Mouse (Mus musculus): ENCODE results near the gene 4921517D22Rik. TPM values are rescaled to one million over a fixed set of nuclear protein-coding genes. Genes with fewer than 3 reads are reported as not detected.

The 4921517D22Rik gene
- polyA plus RNA-seq, 1 experiment from 2014 or later, result not detected

- Histone ChIP-seq H3K27me3 (no peaks in the 10 kb centered on the region), H3K27ac (no peak overlapping the region), H3K4me2 (no peak overlapping the region), H3K4me3 (replicated peaks) (no peak overlapping the region), H3K36me3 (replicated peaks) (no peaks in the 10 kb centered on the region), H3K4me1 (peaks cover 4% of the 10 kb centered on the region; the same call in 1 of the 2 replicates), H3K9me3 (peaks cover 6% of the 10 kb centered on the region; the same call in 1 of the 2 replicates), H3K9ac (no peak overlapping the region)
- 87% methylated on average over 9 of the region's 9 CpGs for WGBS
- no peak for ATAC-seq (ENCODE audit: low FRiP score)
Observed at GRCm38 (mm10) chr13:59689313-59689712, 4.6 kb downstream of the 4921517D22Rik start.

- Histone ChIP-seq H3K9ac (no peak overlapping the region), H3K27ac (no peak overlapping the region), H3K27me3 (no peaks in the 10 kb centered on the region), H3K36me3 (replicated peaks) (no peaks in the 10 kb centered on the region), H3K9me3 (peaks cover 6% of the 10 kb centered on the region; the same call in 1 of the 2 replicates), H3K4me2 (no peak overlapping the region), H3K4me3 (replicated peaks) (no peak overlapping the region), H3K4me1 (peaks cover 4% of the 10 kb centered on the region; the same call in 1 of the 2 replicates)
- 77% methylated on average over 13 of the region's 13 CpGs for WGBS
- no peak for ATAC-seq (ENCODE audit: low FRiP score)
Observed at GRCm38 (mm10) chr13:59688338-59688770, 5.6 kb downstream of the 4921517D22Rik start.

DNA sequence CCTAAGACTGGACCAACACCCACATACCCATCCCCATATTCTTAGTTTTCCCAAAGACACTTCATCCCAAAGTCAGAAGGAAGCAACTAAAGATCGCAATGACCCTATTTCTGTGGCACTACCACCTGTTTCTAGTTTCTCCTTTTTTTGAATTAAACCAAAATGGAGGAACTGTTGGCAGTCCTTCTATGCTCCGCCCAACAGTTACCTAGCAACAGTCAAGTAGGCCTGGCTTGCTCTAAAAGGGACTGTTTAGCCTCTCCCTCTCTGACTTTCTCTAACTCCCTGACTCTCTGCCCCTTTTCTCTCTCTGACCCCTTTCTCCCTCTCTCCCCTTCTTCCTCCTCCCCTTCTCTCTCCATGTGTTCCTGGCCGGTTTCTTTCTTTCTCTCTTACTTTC lies 8.7 kb downstream of the 4921517D22Rik start:
- no peaks in the 10 kb centered on the region for H3K36me3 ChIP-seq (replicated peaks)
- ATAC-seq (ENCODE audit: low FRiP score), result no peak
- no peak overlapping the region for H3K9ac ChIP-seq
- H3K27me3 ChIP-seq, result no peaks in the 10 kb centered on the region
- 83% methylated on average over 3 of the region's 3 CpGs for WGBS
- H3K9me3 ChIP-seq, result no peaks in the 10 kb centered on the region
- H3K27ac ChIP-seq, result no peak overlapping the region
- H3K4me3 ChIP-seq (replicated peaks), result no peak overlapping the region
- no peak overlapping the region for H3K4me2 ChIP-seq
- H3K4me1 ChIP-seq, result no peaks in the 10 kb centered on the region

DNA sequence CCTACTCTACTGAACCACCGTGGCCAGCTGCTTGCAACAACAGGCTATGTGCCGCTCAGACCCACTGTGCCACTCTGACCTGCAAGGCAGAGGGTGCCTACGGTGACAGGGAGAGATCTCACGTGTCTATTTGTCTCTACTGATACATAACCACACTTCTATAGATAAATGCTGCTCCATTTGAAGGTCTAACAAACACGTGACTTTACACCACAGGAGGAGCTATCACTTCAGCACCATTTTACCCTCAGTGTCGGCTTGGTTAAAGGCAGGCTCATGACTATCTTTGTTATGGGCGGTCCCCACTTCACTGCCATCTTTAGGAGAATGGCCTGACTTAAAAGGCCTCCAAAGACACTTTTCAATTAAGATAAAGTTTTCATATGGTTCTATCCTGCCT lies 11.3 kb downstream of the 4921517D22Rik start:
- H3K9ac ChIP-seq, result no peak overlapping the region
- no peak overlapping the region for H3K27ac ChIP-seq
- 36% methylated on average over 7 of the region's 7 CpGs for WGBS
- H3K27me3 ChIP-seq, result no peaks in the 10 kb centered on the region
- H3K4me1 ChIP-seq, result no peaks in the 10 kb centered on the region
- H3K4me3 ChIP-seq (replicated peaks), result no peak overlapping the region
- no peak overlapping the region for H3K4me2 ChIP-seq
- H3K9me3 ChIP-seq, result no peaks in the 10 kb centered on the region
- ATAC-seq (ENCODE audit: low FRiP score), result no peak
- no peaks in the 10 kb centered on the region for H3K36me3 ChIP-seq (replicated peaks)

DNA sequence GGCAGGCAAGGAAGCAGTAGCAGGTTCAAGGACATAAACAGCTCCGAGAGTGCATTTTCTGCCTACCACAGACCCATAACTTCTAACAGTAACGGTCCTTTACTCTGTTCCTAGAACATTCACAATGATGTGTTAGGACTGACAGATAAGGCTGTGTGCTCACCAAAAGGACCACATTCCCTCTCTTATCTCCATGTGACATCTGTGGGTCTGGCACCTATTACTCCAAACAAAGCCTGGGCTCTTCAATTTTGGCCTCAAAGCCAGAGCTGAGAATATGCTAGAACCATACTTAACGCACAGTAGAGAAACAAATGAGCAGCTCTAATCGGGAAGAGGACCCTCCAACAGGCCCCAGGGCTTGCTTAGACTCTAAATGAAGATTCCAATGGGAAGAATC lies 14.0 kb downstream of the 4921517D22Rik start:
- Histone ChIP-seq H3K36me3 (replicated peaks) (no peaks in the 10 kb centered on the region), H3K4me2 (no peak overlapping the region), H3K9ac (no peak overlapping the region), H3K4me3 (replicated peaks) (no peak overlapping the region), H3K27me3 (no peaks in the 10 kb centered on the region), H3K27ac (no peak overlapping the region), H3K4me1 (no peaks in the 10 kb centered on the region), H3K9me3 (no peaks in the 10 kb centered on the region)
- 79% methylated on average over 4 of the region's 4 CpGs for WGBS
- no peak for ATAC-seq (ENCODE audit: low FRiP score)

- 63% methylated on average over 4 of the region's 4 CpGs for WGBS
- Histone ChIP-seq H3K36me3 (replicated peaks) (no peaks in the 10 kb centered on the region), H3K9ac (no peak overlapping the region), H3K4me1 (no peaks in the 10 kb centered on the region), H3K4me3 (replicated peaks) (no peak overlapping the region), H3K4me2 (no peak overlapping the region), H3K27me3 (no peaks in the 10 kb centered on the region), H3K9me3 (no peaks in the 10 kb centered on the region), H3K27ac (no peak overlapping the region)
- ATAC-seq (ENCODE audit: low FRiP score), result no peak
Observed at GRCm38 (mm10) chr13:59679306-59679705, 14.6 kb downstream of the 4921517D22Rik start.

DNA sequence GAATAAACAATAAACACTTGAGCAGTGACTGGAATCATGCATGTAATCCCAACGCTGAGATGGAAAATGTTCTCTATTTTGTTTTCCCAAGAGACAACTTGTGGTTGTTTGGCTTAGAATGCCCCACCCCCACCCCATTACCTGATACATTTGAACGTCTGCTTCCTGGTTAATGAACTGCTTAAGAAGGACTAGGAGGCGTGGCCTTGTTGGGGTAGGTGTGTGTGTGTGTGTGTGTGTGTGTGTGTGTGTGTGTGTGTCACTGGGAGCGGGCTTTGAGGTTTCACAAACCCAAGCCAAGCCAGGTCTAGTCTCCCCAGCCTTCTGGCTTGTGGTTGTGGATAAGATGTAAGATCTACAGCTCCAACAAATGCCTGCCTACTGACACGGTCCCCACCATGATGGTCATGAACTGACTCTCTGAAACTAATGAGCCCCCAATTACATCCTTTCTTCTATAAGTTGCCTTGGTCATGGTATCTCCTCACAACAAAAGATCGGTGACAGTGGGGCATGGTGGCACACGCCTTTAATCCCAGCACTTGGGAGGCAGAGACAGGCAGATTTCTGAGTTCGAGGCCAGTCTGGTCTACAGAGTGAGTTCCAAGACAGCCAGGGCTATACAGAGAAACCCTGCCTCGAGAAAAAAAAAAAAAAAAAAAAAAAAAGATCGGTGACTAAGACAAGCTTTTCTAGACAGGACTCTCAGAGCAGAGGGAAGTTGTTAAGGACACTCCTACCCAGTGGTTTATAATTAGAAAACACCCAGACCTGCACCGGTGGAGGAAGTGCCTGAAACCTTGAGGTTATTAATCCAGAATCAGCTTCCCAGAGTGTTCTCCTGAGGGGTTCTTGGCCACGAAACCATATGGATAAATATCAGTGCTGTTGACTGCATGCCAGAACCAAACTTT lies 17.3 kb downstream of the 4921517D22Rik start:
- no peak overlapping the region for H3K27ac ChIP-seq

DNA sequence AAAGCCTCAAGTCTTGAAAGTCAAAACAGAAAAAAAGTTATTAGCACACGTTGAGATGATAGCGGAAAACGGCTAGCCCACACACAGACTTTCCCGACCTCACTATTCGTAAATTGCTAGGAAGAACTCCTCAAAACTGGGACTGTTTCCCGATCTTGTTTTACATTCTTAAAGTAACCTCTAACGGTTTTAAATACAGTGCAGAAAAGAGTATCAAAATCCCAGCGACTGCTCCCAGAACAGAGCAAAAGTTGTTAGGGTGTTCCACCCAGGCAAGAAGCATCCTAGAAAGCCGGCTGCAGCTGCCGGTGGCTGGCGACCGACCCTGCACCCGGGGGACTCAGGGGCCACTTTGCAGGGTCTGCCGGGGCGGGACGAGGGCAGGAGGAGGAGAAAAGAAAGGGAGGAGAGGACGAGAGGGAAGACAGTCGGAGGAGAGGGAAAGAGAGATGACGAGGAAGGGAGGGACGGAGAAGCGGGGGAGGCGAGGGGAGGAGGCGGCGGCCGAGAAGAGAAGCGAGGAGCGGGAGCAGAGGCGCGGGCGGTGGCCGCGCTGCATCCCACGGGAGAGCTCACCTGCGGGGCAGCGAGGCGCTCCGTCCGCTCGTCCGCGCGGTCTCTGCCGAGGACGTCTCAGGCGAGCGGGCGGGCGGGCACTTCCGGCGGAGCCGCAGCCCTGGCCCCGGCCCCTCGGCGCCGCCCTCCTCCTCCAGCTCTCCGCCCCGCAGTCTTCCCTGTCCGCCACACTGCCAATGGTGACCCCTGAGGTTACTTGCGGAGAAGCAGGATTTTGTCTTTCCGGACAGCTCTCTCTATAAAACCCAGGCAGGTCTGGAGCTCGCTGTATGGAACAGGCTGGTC lies 18.5 kb downstream of the 4921517D22Rik start, which contains the start of gene Golm1:
TSS of gene Golm1 (minus strand) at position 661 of the 861 bp plus-strand sequence.
- under 1% methylated on average over 58 of the region's 61 CpGs for WGBS
- Histone ChIP-seq H3K4me1 (peaks cover 23% of the 10 kb centered on the region), H3K9ac (peak within 1 kb of the TSS; percentile 90), H3K36me3 (replicated peaks) (no peaks in the 10 kb centered on the region; the same call in 1 of the 2 replicates), H3K4me3 (replicated peaks) (peak within 1 kb of the TSS; percentile 75), H3K27ac (peak within 1 kb of the TSS; percentile 88), H3K9me3 (no peaks in the 10 kb centered on the region), H3K4me2 (peak within 1 kb of the TSS; percentile 64), H3K27me3 (no peaks in the 10 kb centered on the region)
- ATAC-seq (ENCODE audit: low FRiP score), result peak; percentile 85

More for the DNA sequence above, 17.3 kb downstream of the 4921517D22Rik start:
- H3K9ac ChIP-seq, result no peak overlapping the region
- no peaks in the 10 kb centered on the region for H3K9me3 ChIP-seq
- no peak overlapping the region for H3K4me3 ChIP-seq (replicated peaks)
- H3K36me3 ChIP-seq (replicated peaks), result no peaks in the 10 kb centered on the region; the same call in 1 of the 2 replicates
- 84% methylated on average over 12 of the region's 12 CpGs for WGBS
- H3K27me3 ChIP-seq, result no peaks in the 10 kb centered on the region
- ATAC-seq (ENCODE audit: low FRiP score), result no peak
- H3K4me2 ChIP-seq, result peak overlapping the region; percentile 64
- peaks cover 19% of the 10 kb centered on the region for H3K4me1 ChIP-seq

GRCm38 (mm10) chr13:59674761-59675150 lies 19.2 kb downstream of the 4921517D22Rik start:
- no peaks in the 10 kb centered on the region for H3K9me3 ChIP-seq
- no peaks in the 10 kb centered on the region; the same call in 1 of the 2 replicates for H3K36me3 ChIP-seq (replicated peaks)
- whole genome bisulfite sequencing, result under 1% methylated on average over 13 of the region's 13 CpGs
- peak overlapping the region; percentile 64 for H3K4me2 ChIP-seq
- H3K9ac ChIP-seq, result peak overlapping the region; percentile 90
- ATAC-seq (ENCODE audit: low FRiP score), result no peak
- peak overlapping the region; percentile 75 for H3K4me3 ChIP-seq (replicated peaks)
- H3K27me3 ChIP-seq, result no peaks in the 10 kb centered on the region
- peak overlapping the region; percentile 88 for H3K27ac ChIP-seq
- H3K4me1 ChIP-seq, result peaks cover 23% of the 10 kb centered on the region

DNA sequence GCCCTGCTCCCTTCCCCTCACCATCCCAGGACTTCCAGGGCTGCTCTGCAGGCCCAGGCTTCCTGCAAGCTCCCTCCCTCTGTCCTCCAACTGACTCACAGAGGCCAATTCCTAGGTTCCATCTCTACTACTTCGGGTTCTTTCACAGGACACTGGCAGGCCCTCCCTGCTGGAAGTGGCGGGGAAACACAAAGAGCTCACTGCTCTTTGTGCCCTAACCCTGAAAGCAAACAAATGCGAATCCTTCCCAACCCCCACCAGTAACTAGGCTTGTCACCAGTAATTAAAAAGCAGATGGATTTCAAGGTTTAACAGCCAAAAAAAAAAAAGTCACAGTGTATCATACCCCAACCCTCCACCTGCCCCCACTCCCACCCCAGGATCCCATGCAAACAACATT lies 19.7 kb downstream of the 4921517D22Rik start:
- Histone ChIP-seq H3K4me1 (peaks cover 23% of the 10 kb centered on the region), H3K9ac (peak overlapping the region; percentile 90), H3K36me3 (replicated peaks) (peaks cover 3% of the 10 kb centered on the region; the same call in 1 of the 2 replicates), H3K27ac (peak overlapping the region; percentile 88), H3K4me3 (replicated peaks) (peak overlapping the region; percentile 75), H3K4me2 (peak overlapping the region; percentile 64), H3K9me3 (no peaks in the 10 kb centered on the region), H3K27me3 (no peaks in the 10 kb centered on the region)
- peak; percentile 49; the same call in 1 of the 2 replicates for ATAC-seq (ENCODE audit: low FRiP score)
- 0% methylated on average over 3 of the region's 3 CpGs for WGBS

- H3K36me3 ChIP-seq (replicated peaks), result peaks cover 3% of the 10 kb centered on the region; the same call in 1 of the 2 replicates
- H3K9ac ChIP-seq, result peak overlapping the region; percentile 57
- peak overlapping the region; percentile 75 for H3K4me3 ChIP-seq (replicated peaks)
- H3K4me2 ChIP-seq, result peak overlapping the region; percentile 64
- no peaks in the 10 kb centered on the region for H3K9me3 ChIP-seq
- no peak for ATAC-seq (ENCODE audit: low FRiP score)
- H3K4me1 ChIP-seq, result peaks cover 23% of the 10 kb centered on the region
- H3K27ac ChIP-seq, result peak overlapping the region; percentile 57; the same call in 1 of the 2 replicates
- H3K27me3 ChIP-seq, result no peaks in the 10 kb centered on the region
- 17% methylated on average over 7 of the region's 7 CpGs for WGBS
Observed at GRCm38 (mm10) chr13:59673597-59673996, 20.3 kb downstream of the 4921517D22Rik start.

GRCm38 (mm10) chr13:59672248-59672647 lies 21.7 kb downstream of the 4921517D22Rik start:
- no peak overlapping the region for H3K9ac ChIP-seq
- H3K27ac ChIP-seq, result peak overlapping the region; percentile 36; the same call in 1 of the 2 replicates
- H3K27me3 ChIP-seq, result no peaks in the 10 kb centered on the region
- H3K4me2 ChIP-seq, result no peak overlapping the region
- H3K9me3 ChIP-seq, result no peaks in the 10 kb centered on the region
- H3K4me1 ChIP-seq, result peaks cover 23% of the 10 kb centered on the region
- 82% methylated on average over 6 of the region's 6 CpGs for WGBS
- no peak overlapping the region for H3K4me3 ChIP-seq (replicated peaks)
- peaks cover 7% of the 10 kb centered on the region; the same call in 1 of the 2 replicates for H3K36me3 ChIP-seq (replicated peaks)
- ATAC-seq (ENCODE audit: low FRiP score), result no peak
